Mouse (Mus musculus) heart, postnatal 0 days (tissue): ENCODE measurements at regions not wholly inside any gene's neighbourhood (a gene's known extent, or its start where the extent isn't known, plus 50 kb on each side); places are given as distances from the start of the nearest gene placed in this dataset.

ENCODE experiments used
- CTCF ChIP-seq: IDR thresholded peaks from 2 replicates; pipeline ENCODE4 v1.5.1; 2016; ENCODE audit warnings: antibody characterized with exemption, control low read depth, low read depth
- EP300 ChIP-seq: IDR thresholded peaks from 2 replicates; pipeline ENCODE4 v1.6.1; 2016; ENCODE audit warnings: antibody characterized with exemption, low read depth

GRCm38 (mm10) chr8:126869464-126869850, 76.2 kb downstream of the Tomm20 start:
- TF ChIP-seq CTCF (no peak), EP300 (no peak)
